Mouse (Mus musculus) spleen, postnatal 14 days (tissue): ENCODE results near the gene Sufu.
A peak's percentile ranks its signal among the peaks of the same experiment; 100 is the strongest.

Experiments
- DNase-seq, 2 experiments: peaks; one replicate each; pipeline ENCODE4 v3.0.0; 2021 to 2022; ENCODE audit warnings: low spot score in 2 of 2

The Sufu gene

DNA sequence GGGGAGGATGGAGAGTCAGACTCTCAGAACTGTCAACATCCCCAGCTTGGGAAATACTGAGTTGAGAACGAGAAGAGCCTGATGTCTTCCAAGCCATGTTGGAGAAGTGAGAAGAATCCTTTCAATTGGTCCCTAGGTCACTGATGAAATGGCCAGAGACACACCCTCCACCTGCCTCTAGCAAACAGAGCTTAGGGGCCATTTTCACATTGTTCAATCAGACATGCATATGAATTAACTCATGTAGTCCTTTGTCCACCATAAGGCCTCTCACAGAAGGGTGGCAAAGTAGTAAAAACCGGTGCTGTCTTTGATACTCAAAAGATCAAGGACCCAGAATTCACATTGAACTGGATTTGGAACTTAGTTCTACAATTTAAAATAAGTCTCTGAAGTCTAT, 100.5 kb downstream of the Sufu start:
- DNase-seq = no peak

DNA sequence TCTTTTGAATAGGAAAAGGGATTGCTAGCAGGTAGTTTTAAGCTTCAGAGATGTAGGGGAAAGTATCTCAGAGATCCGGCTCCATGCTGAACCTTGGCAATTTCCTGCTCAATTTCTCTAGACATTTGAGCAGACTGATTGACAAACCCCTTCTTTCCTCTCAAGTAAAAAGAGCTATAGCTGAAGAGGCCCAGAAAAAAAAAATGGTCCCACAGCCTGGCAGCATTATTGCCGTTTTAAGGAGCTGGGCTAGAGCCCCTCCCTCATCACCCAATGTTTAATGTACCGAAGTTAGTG, 102.8 kb downstream of the Sufu start:
- DNase-seq = no peak

- peak; percentile 83 to 90 for DNase-seq
Observed at GRCm38 (mm10) chr19:46499836-46500580, 103.3 kb downstream of the Sufu start.

DNA sequence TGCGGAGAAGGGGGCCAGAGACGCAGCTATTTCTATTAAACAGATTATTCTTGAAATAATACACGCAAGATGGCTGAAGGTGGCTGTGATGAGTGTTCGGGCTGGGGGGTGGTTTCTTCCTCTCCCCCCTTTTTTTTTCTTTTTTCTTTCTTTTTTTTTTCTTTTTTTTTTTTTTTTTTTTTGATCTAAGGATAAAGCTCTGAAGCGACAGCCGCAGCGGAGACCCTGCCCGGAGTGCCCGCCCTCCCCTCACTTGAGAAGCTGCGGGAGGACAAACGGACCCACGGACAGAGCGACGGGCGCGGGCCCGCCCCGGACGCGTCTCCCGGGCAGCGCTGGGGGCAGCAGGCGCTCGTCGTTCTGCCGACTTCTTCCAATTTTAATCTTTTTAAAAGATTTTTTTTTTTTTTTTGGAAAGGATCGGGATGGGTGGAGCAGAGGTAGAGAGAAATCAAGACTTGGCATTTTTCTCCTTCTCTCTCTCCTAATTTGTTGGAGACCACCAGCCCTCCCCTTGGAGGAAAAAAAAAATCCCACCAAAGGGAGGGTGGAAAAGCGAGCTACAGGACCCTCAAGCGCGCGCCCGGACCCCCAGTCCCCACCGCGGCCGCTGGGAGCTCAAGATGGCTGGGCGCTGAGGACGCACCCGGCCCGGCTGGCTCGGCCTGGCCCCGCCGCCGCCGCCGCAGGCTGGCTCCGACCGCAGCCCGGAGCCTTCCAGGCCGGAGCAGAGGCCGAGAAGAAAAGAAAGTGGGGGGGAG, 104.1 kb downstream of the Sufu start:
- no peak for DNase-seq

DNA sequence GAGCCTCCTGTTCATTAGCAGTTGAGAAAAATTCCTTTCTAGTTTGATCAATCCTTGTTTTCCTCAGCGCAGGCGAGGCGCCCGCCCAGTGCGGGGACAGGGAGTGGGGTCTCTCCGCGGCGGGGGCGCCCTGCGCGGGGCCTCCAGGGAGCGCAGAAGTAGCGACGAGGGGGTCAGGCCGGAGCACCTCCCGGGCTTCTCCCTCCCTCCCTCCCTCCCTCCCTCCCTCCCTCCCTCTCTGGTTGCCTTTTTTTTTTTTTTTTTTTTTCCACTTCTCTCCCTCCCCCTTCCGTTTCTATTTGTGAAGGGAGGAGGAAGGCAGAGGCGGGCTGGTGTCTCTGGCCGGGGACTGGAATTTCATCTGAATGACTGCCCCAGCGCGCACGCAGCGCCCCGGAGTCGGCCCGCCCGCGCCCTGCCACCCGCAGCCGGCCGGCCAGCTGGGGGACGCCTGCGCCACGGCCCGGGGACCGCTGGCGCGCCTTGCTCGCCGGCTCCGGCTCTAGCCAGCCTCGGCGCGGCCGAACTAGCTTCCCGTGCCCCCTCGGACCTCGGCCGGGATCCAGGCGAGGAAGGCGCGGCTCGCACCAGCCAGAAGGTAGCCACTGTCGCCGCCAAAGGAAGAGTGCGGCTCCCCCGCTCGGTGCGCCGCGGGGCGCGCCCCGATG, 104.8 kb downstream of the Sufu start, which contains the start of gene Trim8:
Gene Trim8 (plus strand): TSS at position 302 of the 668 bp plus-strand sequence.
- peak; percentile 52 to 57 for DNase-seq

DNA sequence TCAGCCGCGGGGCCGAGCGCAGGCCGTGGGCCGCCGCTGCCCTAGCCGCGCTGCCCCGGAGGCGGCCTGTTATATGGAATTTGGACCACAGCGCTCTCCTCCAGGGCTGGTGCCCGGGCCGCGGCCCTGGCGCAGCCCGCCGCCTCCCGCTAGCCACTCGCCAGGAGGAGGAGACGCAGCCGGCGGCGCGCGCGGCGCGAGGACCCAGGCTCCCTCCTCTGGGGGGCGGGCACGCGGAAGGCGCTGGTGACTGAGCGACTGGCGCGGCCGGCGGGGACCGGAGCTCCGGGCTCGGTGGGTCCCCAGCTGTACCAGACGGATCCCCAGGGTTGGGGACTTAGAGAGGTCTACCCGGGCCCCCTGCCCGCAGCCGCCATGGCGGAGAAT, 105.4 kb downstream of the Sufu start:
- DNase-seq = peak; percentile 67 to 80

GRCm38 (mm10) chr19:46502471-46503166, 105.9 kb downstream of the Sufu start:
- peak; percentile 76 to 83 for DNase-seq

- DNase-seq = peak; percentile 54 to 61
Observed at GRCm38 (mm10) chr19:46503351-46504084, 106.8 kb downstream of the Sufu start.

DNA sequence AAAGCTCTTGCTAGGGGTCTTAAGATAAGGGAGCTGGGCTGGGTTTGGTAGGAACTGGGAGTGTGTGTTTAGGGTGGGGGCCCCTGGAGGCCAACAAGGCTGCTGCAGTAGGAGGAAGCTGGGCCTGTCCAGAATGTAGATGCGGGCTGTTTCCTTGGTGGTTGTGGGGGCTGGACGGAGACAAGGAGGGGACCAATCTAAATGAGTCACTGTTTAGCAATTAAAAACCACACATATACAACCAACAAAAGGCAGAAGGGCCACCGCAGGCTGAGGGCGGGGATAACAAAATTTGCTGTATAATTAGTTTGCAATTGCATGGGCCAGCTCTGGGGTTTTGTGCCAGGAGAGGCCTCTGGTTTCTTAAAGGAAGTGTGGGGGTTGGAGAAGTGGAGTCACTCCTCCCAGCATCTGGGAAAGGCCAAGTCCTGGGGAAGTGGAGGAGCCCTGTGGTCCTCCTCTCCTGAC, 107.4 kb downstream of the Sufu start:
- peak in 1 of 2 experiments; percentile 45 for DNase-seq

- DNase-seq = no peak
Observed at GRCm38 (mm10) chr19:46504822-46505417, 108.2 kb downstream of the Sufu start.

GRCm38 (mm10) chr19:46505646-46506371, 109.1 kb downstream of the Sufu start:
- DNase-seq = no peak

DNA sequence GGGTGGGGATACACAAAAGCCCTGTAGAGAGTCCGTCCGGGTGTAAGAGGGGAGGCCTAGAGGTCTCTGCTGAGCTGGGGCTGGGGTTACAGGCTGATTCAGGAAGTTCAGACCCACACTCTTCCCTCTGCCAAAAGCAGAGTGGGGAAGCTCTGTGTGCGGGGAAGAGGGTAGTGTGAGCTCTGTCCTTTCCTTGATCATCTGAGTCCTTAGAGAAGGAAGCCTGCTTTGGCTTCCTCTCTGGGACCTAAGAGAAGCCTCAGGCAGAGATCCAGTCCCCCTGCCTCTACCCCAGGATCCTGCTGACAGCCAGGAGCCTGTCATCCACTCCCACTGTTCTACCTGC, 109.6 kb downstream of the Sufu start:
- no peak for DNase-seq

- DNase-seq = no peak
Observed at GRCm38 (mm10) chr19:46507181-46507581, 110.5 kb downstream of the Sufu start.

DNA sequence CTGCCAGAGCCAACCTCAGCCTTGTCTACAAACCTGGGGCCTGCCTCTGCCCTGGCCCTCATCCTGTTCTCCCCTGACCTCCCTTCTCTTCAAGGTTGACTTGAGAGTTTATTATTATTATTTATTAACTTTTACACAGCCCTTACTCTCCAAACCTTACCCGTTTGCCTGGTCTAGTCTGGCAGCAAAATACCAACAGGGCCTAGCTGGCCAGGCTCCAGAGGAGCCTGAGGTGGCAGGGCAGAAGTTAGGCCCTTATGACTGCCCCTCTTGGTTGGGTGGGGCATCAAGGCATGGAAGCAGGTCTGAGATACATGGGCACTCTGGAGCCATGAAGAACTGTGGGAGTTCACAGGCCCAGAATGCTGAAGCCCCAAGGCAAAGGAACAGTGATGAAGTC, 111.1 kb downstream of the Sufu start:
- no peak for DNase-seq

DNA sequence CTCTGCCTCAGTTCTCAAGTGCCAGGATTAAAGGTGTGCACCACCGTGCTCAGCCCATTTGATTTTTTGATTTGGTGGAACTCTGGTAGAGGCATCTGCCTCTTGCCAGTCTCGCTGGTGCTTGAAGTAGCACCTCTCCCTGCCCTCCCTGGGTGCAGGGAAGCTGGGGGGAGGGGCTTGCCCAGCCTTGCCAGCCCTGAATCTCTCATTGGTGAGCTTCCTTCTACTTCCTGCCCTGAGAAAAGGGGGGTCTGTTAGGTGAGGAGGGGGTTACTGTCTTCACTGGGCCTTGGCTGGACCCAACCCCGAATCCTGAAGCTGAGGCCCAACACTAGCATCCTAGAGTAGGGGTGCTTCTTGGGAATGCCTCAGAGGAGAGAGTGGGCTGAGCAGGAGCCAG, 112.0 kb downstream of the Sufu start:
- DNase-seq = no peak

DNA sequence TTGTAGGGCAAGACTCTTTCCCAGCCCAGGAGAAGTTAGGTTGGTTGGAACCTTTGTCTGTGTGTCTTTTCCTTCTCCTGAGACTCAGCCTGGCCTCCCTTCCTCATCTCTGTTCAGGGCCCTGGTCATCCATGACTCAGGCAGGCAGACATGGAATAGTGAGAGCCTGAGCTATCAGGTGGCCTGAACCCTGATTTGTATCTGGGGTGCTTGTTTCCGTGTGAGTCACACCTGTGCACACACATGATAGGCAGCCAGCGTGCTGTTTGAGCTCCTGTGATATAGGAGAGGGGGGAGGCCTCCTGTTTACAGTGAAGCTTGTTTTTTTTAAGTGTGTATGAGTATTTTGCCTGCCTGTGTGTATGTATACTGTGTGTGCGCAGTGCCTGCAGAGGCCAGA, 112.5 kb downstream of the Sufu start:
- DNase-seq = no peak

- DNase-seq = no peak
Observed at GRCm38 (mm10) chr19:46509736-46510135, 113.0 kb downstream of the Sufu start.

DNA sequence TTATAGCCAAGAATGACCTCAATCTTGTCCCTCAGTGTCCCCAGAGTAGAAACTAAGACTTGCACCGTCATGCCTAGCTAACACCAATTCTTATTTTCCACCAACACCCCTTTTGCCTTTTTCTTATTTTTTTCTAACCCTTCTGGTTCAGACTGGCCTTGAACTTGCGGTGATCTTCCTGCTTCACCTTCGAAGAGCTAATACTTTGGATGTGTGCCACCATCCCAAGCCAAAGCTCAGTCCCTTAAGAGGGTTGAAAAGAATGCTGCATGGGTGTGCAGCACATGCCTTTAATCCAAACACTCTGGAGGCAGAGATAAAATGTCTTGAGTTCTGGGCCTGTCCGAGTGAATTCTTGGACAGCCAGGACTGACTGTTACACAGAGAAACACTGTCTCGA, 113.7 kb downstream of the Sufu start:
- DNase-seq = no peak

- DNase-seq = no peak
Observed at GRCm38 (mm10) chr19:46510824-46511223, 114.1 kb downstream of the Sufu start.

DNA sequence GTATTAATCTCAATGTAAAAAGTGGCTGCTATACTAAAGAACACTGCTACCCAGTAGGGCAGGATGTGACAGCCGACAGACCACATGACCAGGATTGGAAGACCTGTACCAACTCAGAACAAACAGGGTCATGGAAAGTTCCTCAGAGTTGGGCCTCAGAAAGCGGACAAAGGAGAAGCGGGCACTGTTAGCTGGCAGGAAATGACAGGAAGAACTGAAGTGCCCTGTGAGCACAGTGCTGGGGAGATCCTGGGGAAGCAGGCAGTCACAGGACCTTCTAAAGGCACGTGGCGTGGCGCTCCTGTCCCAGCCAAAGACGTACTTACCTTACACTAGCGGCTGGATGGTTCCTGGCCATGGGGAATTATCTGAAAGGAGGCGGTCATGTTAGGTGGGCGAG, 114.6 kb downstream of the Sufu start:
- DNase-seq = no peak
